Mouse (Mus musculus) forebrain, embryonic 16.5 days (tissue): ENCODE data around the gene Ccdc120. TPM values are rescaled to one million over a fixed set of nuclear protein-coding genes. Genes with fewer than 3 reads are reported as not detected.

Source experiments
- polyA plus RNA-seq: library from polyadenylated mRNA; unstranded; fragments of >200 nt; fragmentation: Nextera tagmentation; extraction: Ambion mirVana; gene quantifications from 2 replicates; pipeline ENCODE4 v1.2.1, GENCODE M21; 2015

Gene Ccdc120
- polyA plus RNA-seq, 1 experiment from 2014 or later = 64.2 TPM

Other genes starting within 250 kb of the Ccdc120 start
- gene Foxp3, start 177.3 kb downstream of the Ccdc120 start, polyA plus RNA-seq = 0.11 and 0.16 TPM in 2 replicates
- gene Ppp1r3f, start 176.6 kb downstream of the Ccdc120 start, polyA plus RNA-seq = 4.1 and 4.6 TPM in 2 replicates
- 40.5 and 43.9 TPM in 2 replicates for gene Ccdc22, start 145.4 kb downstream of the Ccdc120 start, polyA plus RNA-seq
- 0.06 and 0.16 TPM in 2 replicates for gene Cacna1f, start 143.8 kb downstream of the Ccdc120 start, polyA plus RNA-seq
- 120 and 161 TPM in 2 replicates for gene Syp, start 112.4 kb downstream of the Ccdc120 start, polyA plus RNA-seq
- gene Prickle3, start 93.6 kb downstream of the Ccdc120 start, polyA plus RNA-seq = 1.5 and 1.6 TPM in 2 replicates
- gene Plp2, start 79.5 kb downstream of the Ccdc120 start, polyA plus RNA-seq = 35.1 and 41.7 TPM in 2 replicates
- gene Magix, start 69.7 kb downstream of the Ccdc120 start, polyA plus RNA-seq = 0.19 and 0.61 TPM in 2 replicates
- gene Gpkow, start 53.8 kb downstream of the Ccdc120 start, polyA plus RNA-seq = 53.2 and 53.5 TPM in 2 replicates
- 36.7 and 40.5 TPM in 2 replicates for gene Wdr45, start 36.6 kb downstream of the Ccdc120 start, polyA plus RNA-seq
- gene Gm45208, start 28.7 kb downstream of the Ccdc120 start, polyA plus RNA-seq = 0.71 TPM in 1 of 2 replicates, not detected in the other
- 112 and 119 TPM in 2 replicates for gene Praf2, start 22.5 kb downstream of the Ccdc120 start, polyA plus RNA-seq
- gene Tfe3, start 11.7 kb upstream of the Ccdc120 start, polyA plus RNA-seq = 20.4 and 21.9 TPM in 2 replicates
- 72.6 and 81.9 TPM in 2 replicates for gene Gripap1, start 38.9 kb upstream of the Ccdc120 start, polyA plus RNA-seq
- gene Kcnd1, start 71.4 kb upstream of the Ccdc120 start, polyA plus RNA-seq = 2.8 and 4.0 TPM in 2 replicates
- gene Otud5, start 90.5 kb upstream of the Ccdc120 start, polyA plus RNA-seq = 49.9 and 54.1 TPM in 2 replicates
- 16.9 and 22.4 TPM in 2 replicates for gene Pim2, start 127.4 kb upstream of the Ccdc120 start, polyA plus RNA-seq
- gene Slc35a2, start 133.1 kb upstream of the Ccdc120 start, polyA plus RNA-seq = 39.4 and 46.0 TPM in 2 replicates
- gene Pqbp1, start 148.4 kb upstream of the Ccdc120 start, polyA plus RNA-seq = 218 and 223 TPM in 2 replicates
- gene Timm17b, start 148.5 kb upstream of the Ccdc120 start, polyA plus RNA-seq = 134 and 155 TPM in 2 replicates
- gene Gm10491, start 156.9 kb upstream of the Ccdc120 start, polyA plus RNA-seq = not detected in 2 replicates
- not detected in 2 replicates for gene Gm10490, start 158.6 kb upstream of the Ccdc120 start, polyA plus RNA-seq
- gene Pcsk1n, start 168.9 kb upstream of the Ccdc120 start, polyA plus RNA-seq = 101 and 151 TPM in 2 replicates
- not detected in 2 replicates for gene Eras, start 177.7 kb upstream of the Ccdc120 start, polyA plus RNA-seq
- 53.2 and 59.8 TPM in 2 replicates for gene Hdac6, start 197.0 kb upstream of the Ccdc120 start, polyA plus RNA-seq
- not detected in 2 replicates for gene Gata1, start 227.2 kb upstream of the Ccdc120 start, polyA plus RNA-seq